Mouse (Mus musculus): ENCODE measurements around the gene Cenpv.
"Not testable (repeated sequence)": the region's sequence is repeated elsewhere in the genome, so short reads cannot be mapped to it uniquely, and the experiment has no call there.

The Cenpv gene

DNA sequence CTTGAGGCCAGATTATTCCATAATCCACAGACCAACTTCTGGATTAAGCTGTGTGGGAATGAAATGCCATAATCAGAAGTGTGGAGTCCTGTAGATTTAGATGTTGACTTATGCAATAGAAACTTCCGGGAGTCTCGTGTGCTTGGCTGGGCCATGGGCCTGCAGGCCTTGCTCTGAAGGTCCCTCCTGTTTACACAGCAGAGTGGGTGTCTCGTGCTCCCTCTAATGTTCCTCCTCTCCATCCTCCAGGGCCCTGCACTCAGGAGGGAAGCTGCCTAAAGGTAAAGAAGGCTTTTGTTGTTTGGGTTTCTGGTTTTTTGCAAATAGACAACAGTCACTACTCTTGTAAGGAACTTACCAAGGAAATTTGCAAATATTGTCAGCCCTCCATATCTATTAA is 29.5 kb downstream of the Cenpv start:
- in situ Hi-C loops (cut with MboI, MseI), result no loop called here

DNA sequence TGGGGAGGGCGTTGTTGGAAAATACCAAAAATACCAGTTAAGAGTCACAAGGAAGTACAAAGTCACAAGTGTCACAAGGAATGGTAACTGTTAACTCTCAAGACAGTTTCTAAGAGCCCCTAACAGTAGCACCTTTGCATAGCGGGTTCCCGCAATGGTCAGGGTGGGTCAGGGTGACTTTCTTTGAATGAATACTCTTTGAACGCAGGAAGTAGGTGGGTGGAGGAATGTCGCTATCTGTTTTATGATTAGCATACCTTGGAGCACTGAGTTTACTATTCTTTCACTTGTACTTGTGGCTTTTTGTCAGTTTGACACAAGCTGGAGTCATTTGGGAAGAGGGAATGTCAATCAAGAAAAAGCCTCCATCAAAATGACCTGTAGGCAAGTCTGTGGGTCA is 30.2 kb downstream of the Cenpv start:
- in situ Hi-C loops (cut with MboI, MseI), result not testable (repeated sequence)

DNA sequence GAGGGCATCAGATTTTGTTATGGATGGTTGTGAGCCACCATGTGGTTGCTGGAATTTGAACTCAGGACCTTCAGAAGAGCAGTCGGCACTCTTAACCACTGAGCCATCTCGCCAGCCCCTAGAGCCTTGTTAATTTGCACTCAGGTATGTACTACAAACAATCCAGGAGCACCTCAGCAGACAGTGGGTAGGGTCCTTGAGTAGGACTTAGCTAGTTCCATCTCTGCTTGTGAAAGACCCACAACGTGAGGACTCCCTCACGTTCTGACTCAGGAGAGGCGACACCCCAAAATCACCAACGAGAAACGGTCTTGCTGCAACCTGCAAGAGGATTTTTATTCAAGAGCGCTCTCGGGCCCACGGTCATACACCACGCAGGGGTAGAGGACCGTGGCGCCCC is 30.7 kb downstream of the Cenpv start:
- in situ Hi-C loops (cut with MboI, MseI), result not testable (repeated sequence)

DNA sequence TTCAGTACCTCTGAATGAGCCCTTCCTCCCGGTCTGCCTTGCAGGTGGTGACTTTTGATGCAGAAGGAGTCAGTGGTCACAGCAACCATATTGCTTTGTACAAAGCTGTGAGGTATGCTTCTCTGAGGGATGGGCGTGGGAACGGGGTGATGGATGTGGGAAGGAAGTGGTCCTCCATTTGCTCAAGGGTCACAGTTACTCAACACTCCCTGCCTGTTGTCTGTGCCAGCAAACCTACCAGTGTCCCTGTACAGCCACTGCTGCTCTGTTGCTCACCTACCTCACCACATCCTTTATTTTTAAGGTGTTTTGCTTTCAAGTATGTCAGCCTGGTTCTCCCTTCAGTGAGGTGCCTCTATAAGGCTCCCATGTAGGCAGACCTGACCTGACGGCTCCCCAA is 31.4 kb downstream of the Cenpv start:
- in situ Hi-C loops (cut with MboI, MseI), result no loop called here

DNA sequence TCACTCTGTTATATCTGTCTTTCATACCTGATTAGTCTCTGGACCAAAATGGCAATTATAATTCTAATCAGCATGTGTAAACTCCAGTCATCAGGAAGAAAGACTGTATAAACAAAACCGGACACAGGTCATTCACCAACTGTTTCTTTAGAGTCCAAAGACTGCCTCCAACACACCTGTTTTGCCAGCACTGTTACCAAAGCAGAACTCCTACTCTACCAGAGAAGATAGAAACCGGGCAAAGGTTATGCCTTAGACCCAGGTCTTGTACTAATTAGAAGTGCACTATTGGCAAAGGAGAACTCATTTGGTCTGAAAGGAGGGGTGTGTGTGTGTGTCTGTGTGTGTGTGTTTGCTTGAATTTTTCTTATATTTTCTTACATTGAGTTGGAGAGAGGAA is 38.5 kb downstream of the Cenpv start:
- in situ Hi-C loops (cut with MboI, MseI), result no loop called here

DNA sequence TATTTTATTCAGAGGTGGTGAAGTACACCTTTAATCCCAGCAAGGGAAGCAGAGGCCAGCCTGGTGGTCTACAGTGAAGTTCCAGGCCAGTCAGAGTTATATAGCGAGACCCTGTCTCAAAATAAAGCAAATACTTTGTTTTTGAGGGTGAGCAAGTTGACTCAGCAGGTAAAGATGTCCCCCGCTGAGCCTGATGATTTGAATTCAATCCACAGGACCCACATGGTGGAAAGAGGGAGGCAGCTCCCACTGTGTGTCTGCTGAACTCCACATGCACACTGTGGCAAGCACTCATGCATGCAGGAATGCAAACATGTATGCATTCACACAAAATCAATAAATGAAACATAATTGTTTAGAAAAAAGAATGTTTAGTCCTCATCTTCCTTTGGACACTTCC is 40.3 kb downstream of the Cenpv start:
- in situ Hi-C loops (cut with MboI, MseI), result no loop called here

DNA sequence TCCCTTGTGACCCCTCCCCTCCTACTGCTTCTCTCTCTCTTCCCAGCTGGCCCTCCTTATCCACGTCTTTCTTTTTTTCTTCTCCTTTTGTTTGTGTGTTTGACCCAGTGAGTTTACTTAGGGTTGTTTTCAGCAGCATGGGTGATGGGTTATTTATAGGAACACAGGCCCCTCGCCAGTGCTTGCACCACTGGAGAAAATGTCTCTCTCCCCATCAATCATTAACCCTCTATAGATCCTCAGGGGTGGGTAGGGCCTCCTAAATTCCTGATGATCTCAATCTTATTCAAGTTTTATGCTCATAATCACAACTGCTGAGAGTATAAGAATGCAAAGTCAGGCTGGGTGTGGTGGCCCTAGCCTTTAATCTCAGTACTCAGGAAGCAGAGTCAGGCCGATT is 41.9 kb downstream of the Cenpv start:
- in situ Hi-C loops (cut with MboI, MseI), result no loop called here

DNA sequence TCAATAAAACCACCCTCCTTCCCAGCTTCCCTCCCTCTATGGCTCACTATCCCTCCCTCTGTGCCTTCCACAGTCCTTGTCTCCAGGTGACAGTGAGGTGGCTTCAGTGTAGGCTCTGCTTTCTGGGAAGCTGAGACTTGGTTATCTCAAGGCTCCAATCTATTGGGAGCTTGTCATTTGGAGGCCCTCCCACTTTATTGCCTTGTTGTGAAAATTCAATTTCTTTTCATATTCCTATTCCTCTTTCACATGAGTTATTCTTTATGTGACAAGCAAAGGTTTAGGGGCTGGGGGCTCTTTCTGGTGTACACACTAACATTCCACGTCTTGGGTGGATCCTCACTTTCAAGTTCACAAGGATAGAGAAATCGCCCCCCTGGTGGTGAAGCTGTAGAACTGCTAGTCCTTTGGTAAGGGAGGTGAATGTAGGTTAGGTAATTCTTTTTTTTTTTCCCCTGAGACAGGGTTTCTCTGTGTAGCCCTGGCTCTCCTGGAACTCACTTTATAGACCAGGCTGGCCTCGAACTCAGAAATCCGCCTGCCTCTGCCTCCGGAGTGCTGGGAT is 42.8 kb downstream of the Cenpv start:
- in situ Hi-C loops (cut with MboI, MseI), result no loop called here

DNA sequence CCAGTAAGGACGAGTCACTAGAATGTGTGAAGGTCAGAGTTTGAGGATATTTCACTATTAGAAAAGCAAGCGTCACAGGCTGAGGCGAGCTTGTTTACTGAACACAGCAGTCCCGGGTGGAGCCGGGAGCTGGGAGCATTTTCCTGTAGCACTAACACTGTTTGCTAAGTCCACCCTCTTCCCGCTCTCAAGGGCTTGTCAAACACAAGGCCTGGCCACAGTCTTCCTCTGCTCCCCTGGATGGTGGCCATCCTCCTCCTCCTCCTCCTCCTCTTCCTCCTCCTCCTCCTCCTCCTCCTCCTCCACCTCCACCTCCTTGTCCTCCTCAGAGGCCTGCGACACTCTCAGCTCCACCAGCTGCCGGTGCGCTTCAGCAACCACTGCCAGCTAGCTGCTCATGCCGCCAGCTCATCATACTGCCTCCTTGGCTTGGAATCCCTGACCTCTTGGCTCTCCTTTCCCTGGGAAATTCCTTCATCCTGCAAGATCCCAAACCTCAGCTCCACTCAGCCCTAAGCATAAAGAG is 43.7 kb downstream of the Cenpv start:
- in situ Hi-C loops (cut with MboI, MseI), result no loop called here

DNA sequence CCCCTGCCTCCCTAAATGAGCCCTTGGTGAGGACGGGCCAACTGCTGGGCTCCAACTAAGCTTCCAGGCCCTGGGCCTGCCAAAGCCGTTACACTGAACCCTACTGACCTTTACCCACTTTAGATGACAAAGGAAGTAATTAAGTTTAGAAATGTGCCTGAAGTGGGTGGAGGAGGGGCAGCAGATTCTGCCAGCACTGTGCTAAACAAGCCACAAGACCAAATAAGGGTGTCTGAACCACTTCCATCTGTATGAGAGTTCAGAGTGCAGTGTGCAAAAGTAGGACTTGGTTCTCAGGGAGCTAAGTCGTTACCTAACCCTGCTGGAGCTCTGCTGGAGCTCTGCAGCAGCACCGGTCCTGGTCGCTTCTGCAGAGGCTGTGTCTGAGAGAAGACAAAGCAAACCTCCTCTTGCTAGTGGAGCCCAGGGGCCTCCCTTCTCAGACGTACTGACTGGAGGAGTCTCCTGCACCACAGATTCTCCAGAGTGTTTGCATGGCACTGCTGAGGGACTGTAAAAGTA is 44.2 kb downstream of the Cenpv start:
- in situ Hi-C loops (cut with MboI, MseI), result no loop called here

DNA sequence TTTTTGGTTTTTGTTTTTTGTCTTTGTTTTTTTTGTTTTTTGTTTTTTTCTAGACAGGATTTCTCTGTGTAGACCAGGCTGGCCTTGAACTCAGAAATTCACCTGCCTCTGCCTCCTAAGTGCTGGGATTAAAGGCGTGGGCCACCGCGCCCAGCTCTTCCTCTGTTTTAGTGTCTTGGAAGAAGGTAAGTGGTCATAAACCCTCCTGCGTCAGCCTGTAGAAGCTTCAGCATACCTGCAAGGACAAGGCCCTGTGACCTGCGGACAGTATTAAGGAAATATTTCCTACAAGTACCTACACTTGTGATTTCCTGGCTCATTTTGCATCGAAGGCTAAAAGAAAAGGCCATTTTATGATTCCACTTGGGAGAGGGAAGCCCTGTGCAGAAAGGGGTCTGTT is 45.4 kb downstream of the Cenpv start:
- in situ Hi-C loops (cut with MboI, MseI), result no loop called here

DNA sequence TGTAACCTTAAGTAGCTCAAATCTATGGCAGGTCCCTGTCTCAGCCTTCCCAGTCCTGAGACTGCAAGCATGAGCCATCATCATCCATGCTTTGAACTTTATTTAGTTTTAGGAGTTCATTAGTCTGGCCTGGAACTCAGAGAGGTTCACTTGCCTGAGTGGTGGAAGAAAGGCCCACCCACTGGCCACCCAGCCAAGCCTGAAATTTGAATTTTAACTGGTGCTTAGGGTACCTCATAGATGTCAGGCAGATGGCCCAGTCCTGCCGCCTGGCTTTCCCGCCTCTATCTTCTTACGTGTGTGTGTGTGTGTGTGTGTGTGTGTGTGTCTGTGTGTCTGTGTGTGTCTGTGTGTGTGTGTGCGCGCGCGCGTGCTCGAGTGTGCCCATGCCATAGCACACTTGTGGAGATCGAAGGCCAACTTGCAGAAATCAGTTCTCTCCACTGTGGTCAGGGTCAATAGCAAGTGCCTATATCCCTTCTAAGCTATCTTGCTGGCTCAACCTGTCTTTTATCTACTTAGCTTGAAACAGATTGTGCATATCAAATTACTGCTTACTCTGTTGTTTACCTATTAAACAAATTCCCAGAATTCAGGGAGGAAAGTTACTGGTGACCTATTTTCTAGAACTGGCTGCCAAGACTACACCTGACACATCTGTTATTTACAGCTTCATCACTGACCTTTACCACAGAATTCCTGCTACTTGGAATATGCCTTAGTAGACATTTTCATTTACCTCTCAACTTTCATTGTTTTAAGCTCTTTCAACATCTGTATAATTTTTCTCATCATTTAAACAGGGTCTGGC is 51.3 kb downstream of the Cenpv start:
- in situ Hi-C loops (cut with MboI, MseI), result no loop called here

DNA sequence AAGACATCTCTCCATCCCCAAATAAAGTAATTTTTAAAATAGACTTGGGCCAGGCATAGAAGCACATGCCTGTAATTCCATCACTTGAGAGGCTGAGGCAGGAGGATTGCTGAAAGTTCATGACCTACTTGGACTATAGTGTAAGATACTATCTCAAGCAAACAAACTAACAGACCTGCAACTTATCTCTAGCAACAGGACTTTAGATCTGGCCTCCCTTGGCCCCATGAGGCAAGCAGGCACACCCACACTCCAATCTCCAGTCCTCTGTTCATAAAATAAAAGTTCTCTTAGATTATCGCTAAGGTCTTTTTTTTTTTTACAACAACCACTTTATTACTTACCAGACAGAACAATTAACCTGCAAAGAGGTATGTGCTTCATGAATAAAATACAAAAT is 52.1 kb downstream of the Cenpv start:
- in situ Hi-C loops (cut with MboI, MseI), result no loop called here

DNA sequence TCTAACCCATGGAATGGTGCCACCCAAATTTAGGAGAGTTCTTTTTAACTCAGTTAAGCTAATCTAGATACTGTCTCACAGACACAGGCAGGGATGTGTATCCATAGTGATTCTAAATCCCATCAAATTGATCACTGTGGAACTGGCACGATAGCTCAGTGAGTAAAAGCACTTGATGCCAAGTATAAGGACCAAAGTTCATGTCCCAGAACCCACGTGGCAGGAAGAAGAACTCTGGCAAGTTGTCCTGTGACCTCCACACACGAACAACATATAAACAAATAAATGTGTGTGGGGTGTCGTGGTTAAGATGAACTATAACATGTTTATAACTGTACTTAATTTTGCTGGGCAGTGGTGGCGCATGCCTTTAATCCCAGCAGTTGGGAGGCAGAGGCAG is 59.5 kb downstream of the Cenpv start:
- in situ Hi-C loops (cut with MboI, MseI), result loop anchor here (10.0 kb wide), 1 partner anchor 45 kb away; no protein-coding TSS in a partner anchor

DNA sequence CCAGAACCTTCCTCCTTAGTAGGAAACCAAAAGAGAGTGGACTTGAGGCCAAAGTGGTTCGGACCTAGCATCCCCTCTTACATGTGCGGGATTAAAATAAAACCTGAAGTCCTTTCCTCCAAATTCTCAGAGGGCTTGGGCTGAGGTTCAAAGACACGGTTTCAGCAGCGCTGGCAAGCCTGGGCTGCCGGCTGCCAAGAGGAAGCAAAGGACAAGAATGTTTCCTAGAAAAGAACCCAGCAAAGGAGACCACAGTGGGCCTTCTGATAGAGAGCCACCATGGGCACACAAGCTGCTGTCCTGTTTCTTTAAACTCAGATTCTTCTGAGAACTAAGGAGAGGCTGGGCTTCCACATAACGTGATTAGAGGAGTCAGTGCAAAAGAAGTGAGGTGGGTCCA is 60.1 kb downstream of the Cenpv start:
- in situ Hi-C loops (cut with MboI, MseI), result loop anchor here (10.0 kb wide), 1 partner anchor 46 kb away; no protein-coding TSS in a partner anchor

DNA sequence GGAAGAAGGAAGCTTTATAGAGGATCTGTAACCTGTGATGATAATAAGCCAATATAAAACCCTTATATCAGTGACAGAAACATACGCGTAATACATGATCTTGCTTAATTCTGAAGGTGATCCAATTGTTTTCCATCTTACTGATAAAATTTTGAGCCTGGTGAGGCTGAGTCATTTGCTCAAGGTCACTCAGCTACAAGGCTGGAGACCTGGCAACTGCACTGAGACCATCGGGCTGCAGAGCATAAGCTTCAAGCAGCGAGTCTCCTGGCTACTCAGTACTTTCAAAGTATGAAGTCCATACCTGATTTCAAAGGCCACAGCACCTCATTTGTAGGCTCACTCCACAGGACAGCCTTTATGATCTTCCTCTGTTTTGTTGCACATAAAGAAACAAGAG is 62.9 kb downstream of the Cenpv start:
- in situ Hi-C loops (cut with MboI, MseI), result loop anchor here (10.0 kb wide), 1 partner anchor 49 kb away; no protein-coding TSS in a partner anchor

Data from T-helper 2 cell (primary cell).